Mouse (Mus musculus) heart, postnatal 0 days (tissue): Measurements from ENCODE around the gene Usp12. TPM values are rescaled to one million over a fixed set of nuclear protein-coding genes. Genes with fewer than 3 reads are reported as not detected.

Source experiments
- ATAC-seq: fragments of 200-750 bp; cut with Nextera tagmentation; 2 replicates; pipeline ENCODE4 v1.8.0; 2017; ENCODE audit warnings: low read depth, moderate number of reproducible peaks, moderate library complexity; ENCODE audit not compliant: insufficient read depth
- DNase-seq: peaks from one replicate; pipeline ENCODE4 v3.0.0-alpha.2; 2016; ENCODE audit warnings: low spot score
- H3K27ac ChIP-seq: fragments of 300-500 bp; sonication (generic); 2 replicates; pipeline ENCODE4 v1.5.1; 2014; ENCODE audit warnings: low read depth, mild to moderate bottlenecking
- H3K27me3 ChIP-seq: fragments of 300-500 bp; sonication (generic); 2 replicates; pipeline ENCODE4 v1.6.1; 2014; ENCODE audit warnings: low read length, mixed read lengths; ENCODE audit not compliant: control insufficient read depth, insufficient read depth
- H3K36me3 ChIP-seq: fragments of 300-500 bp; sonication (generic); replicated peaks from 2 replicates; pipeline ENCODE4 v1.6.1; 2014; ENCODE audit warnings: low read length, mixed read lengths; ENCODE audit not compliant: control insufficient read depth, insufficient read depth
- H3K4me1 ChIP-seq: fragments of 300-500 bp; sonication (generic); 2 replicates; pipeline ENCODE4 v1.6.1; 2014; ENCODE audit warnings: antibody characterized with exemption; ENCODE audit not compliant: control insufficient read depth, insufficient read depth
- H3K4me2 ChIP-seq: fragments of 300-500 bp; sonication (generic); 2 replicates; pipeline ENCODE4 v1.6.1; 2014; ENCODE audit warnings: low read depth, mild to moderate bottlenecking, low read length, moderate library complexity
- H3K4me3 ChIP-seq: fragments of 300-500 bp; sonication (generic); 2 replicates; pipeline ENCODE4 v1.5.1; 2014; ENCODE audit warnings: low read depth, low read length
- H3K9ac ChIP-seq: fragments of 300-500 bp; sonication (generic); replicated peaks from 2 replicates; pipeline ENCODE4 v1.6.1; 2014; ENCODE audit warnings: low read depth, low read length, mixed read lengths
- H3K9me3 ChIP-seq: fragments of 300-500 bp; sonication (generic); replicated peaks from 2 replicates; pipeline ENCODE4 v1.6.1; 2016; ENCODE audit warnings: low read length; ENCODE audit not compliant: control insufficient read depth
- CTCF ChIP-seq: IDR thresholded peaks from 2 replicates; pipeline ENCODE4 v1.5.1; 2016; ENCODE audit warnings: antibody characterized with exemption, control low read depth, low read depth
- EP300 ChIP-seq: IDR thresholded peaks from 2 replicates; pipeline ENCODE4 v1.6.1; 2016; ENCODE audit warnings: antibody characterized with exemption, low read depth
- WGBS: fragments of 180-500 bp; shearing (Covaris S2); extraction: QIAGEN DNeasy Blood & Tissue Kit; methylation state at CpG from one replicate; pipeline ENCODE4 v1.1.7; 2014; 5-methylcytosine and 5-hydroxymethylcytosine counted together
- polyA plus RNA-seq: library from polyadenylated mRNA; unstranded; fragments of >200 nt; fragmentation: Nextera tagmentation; extraction: Ambion mirVana; gene quantifications from 2 replicates; pipeline ENCODE4 v1.2.1, GENCODE M21; 2015
- total RNA-seq: library from RNA; depleted of rRNA; stranded (reverse); fragments of >200 nt; gene quantifications from 2 replicates; pipeline ENCODE4 v1.2.3, GENCODE M21; 2014; ENCODE audit warnings: low replicate concordance; rRNA removed

The Usp12 gene
- total and polyA plus RNA-seq, 2 experiments from 2014 or later, result 6.1 to 6.7 TPM

DNA sequence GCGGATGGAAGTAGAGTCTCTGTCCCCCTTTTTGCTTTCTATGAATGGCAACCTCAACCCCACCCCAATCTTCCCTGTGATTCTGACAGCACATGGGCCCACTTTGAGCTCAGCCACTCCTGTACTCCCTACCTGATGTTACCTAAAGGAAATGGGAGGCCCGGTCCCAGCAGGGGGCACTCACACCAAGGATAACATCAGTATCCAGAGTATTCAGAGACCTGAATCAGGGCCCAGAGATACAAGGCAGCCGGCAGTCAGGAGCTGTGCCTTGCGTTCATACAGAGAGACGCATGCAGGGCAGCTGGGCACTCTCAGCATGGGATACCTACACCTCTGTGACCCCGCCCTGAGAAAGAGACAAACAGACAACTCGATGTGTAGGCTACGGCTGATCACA is 103.1 kb downstream of the Usp12 start:
- TF ChIP-seq EP300, result no peak
- no peak for TF ChIP-seq CTCF
- DNase-seq, result no peak
- no peak overlapping the region for H3K4me2 ChIP-seq
- WGBS, result 52% methylated on average over 8 of the region's 8 CpGs
- ATAC-seq, result 0 out of 2 replicates have a peak, but pooled peaks have one; percentile 21
- H3K36me3 ChIP-seq, result no peaks in the 10 kb centered on the region
- no peaks in the 10 kb centered on the region for H3K9me3 ChIP-seq
- H3K27ac ChIP-seq, result no peak overlapping the region
- H3K27me3 ChIP-seq, result no peaks in the 10 kb centered on the region
- no peaks in the 10 kb centered on the region for H3K4me1 ChIP-seq
- no peak overlapping the region for H3K4me3 ChIP-seq
- H3K9ac ChIP-seq, result no peak overlapping the region

DNA sequence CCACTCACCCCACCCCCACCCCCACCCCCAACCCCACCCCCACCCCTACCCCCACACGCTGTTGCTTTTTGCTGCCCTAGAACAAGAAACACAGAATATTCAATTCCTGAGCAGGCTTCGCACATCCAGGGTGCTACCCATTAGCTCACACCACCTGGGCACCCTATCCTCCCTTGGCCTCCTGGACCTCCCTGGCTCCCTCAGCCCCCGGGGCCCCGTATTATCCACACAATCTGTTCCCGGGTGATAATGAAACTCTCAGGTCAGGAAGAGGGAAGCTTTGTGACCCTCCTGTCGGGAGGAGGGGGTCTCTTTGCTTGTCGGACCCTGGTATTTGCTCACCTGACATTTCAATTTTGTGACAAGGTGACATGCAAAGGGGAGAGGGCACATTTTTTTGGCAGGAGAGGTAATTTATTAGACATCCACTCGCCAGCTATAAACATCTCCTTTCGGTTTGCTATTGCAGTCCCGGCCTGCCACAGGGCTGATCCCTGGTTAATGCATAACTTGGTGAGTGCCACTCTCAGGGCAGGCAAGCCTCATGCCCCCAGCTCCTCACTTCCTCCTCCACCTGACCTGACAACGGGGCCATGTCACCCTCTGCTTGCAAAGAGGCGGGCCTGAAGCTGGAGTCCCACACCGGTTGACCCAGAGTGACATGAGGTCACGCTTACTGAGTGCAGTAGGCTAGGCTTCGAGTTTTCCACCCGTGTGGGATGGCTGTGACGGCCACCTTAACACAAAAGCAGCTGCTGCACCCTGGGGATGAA is 107.1 kb downstream of the Usp12 start:
- H3K9me3 ChIP-seq, result no peaks in the 10 kb centered on the region
- DNase-seq, result no peak
- no peaks in the 10 kb centered on the region for H3K4me1 ChIP-seq
- 63% methylated on average over 16 of the region's 17 CpGs for WGBS
- no peaks in the 10 kb centered on the region for H3K27me3 ChIP-seq
- no peak overlapping the region for H3K27ac ChIP-seq
- no peak overlapping the region for H3K4me3 ChIP-seq
- no peaks in the 10 kb centered on the region for H3K36me3 ChIP-seq
- no peak for TF ChIP-seq CTCF
- no peak for TF ChIP-seq EP300
- ATAC-seq, result no peak
- H3K9ac ChIP-seq, result no peak overlapping the region
- H3K4me2 ChIP-seq, result no peak overlapping the region

- ATAC-seq, result no peak
- Histone ChIP-seq H3K27ac (no peak overlapping the region), H3K9ac (no peak overlapping the region), H3K9me3 (no peaks in the 10 kb centered on the region), H3K4me2 (no peak overlapping the region), H3K36me3 (no peaks in the 10 kb centered on the region), H3K4me1 (no peaks in the 10 kb centered on the region), H3K4me3 (no peak overlapping the region), H3K27me3 (no peaks in the 10 kb centered on the region)
- TF ChIP-seq EP300, result no peak
- TF ChIP-seq CTCF, result no peak
- WGBS, result 82% methylated on average over 12 of the region's 12 CpGs
- DNase-seq, result no peak
These were observed 107.9 kb downstream of the Usp12 start for GRCm38 (mm10) chr5:146686954-146687353.

Other genes with a start within 250 kb of the Usp12 start
- gene Gm3415, start 238.9 kb downstream of the Usp12 start, total RNA-seq, result not detected in 2 replicates
- not detected in 2 replicates for gene Gm3415, start 238.9 kb downstream of the Usp12 start, polyA plus RNA-seq
- gene Gpr12, start 209.8 kb downstream of the Usp12 start, total RNA-seq, result not detected in 2 replicates
- gene Gpr12, start 209.8 kb downstream of the Usp12 start, polyA plus RNA-seq, result not detected in 2 replicates
- gene Rpl21, start 37.9 kb upstream of the Usp12 start, total RNA-seq, result 150 and 153 TPM in 2 replicates
- gene Rpl21, start 37.9 kb upstream of the Usp12 start, polyA plus RNA-seq, result 265 and 289 TPM in 2 replicates
- 7.9 and 18.8 TPM in 2 replicates for gene Rasl11a, start 50.1 kb upstream of the Usp12 start, total RNA-seq
- 7.7 and 8.5 TPM in 2 replicates for gene Rasl11a, start 50.1 kb upstream of the Usp12 start, polyA plus RNA-seq
- 41.8 and 52.4 TPM in 2 replicates for gene Gtf3a, start 153.7 kb upstream of the Usp12 start, total RNA-seq
- gene Gtf3a, start 153.7 kb upstream of the Usp12 start, polyA plus RNA-seq, result 57.4 and 57.6 TPM in 2 replicates
- gene Mtif3, start 168.8 kb upstream of the Usp12 start, total RNA-seq, result 4.2 and 4.3 TPM in 2 replicates
- gene Mtif3, start 168.8 kb upstream of the Usp12 start, polyA plus RNA-seq, result 21.2 and 26.6 TPM in 2 replicates